Mouse (Mus musculus) liver, embryonic 11.5 days (tissue): Measurements from ENCODE around the gene Imp4. TPM values are rescaled to one million over a fixed set of nuclear protein-coding genes. Genes with fewer than 3 reads are reported as not detected.

ENCODE experiments used
- ATAC-seq: fragments of 200-750 bp; cut with Nextera tagmentation; replicated peaks from 2 replicates; pipeline ENCODE4 v1.8.0; 2017; ENCODE audit warnings: moderate number of reproducible peaks, mild to moderate bottlenecking, moderate TSS enrichment, moderate library complexity; ENCODE audit not compliant: low FRiP score
- DNase-seq: peaks from one replicate; pipeline ENCODE4 v3.0.0-alpha.2; 2017; ENCODE audit warnings: low spot score
- H3K27ac ChIP-seq: fragments of 300-500 bp; sonication (generic); 2 replicates; pipeline ENCODE4 v1.5.1; 2014; ENCODE audit warnings: mild to moderate bottlenecking, low read depth, low read length, control low read depth
- H3K27me3 ChIP-seq: fragments of 300-500 bp; sonication (generic); replicated peaks from 2 replicates; pipeline ENCODE4 v1.6.1; 2014; ENCODE audit warnings: low read length, mixed read lengths; ENCODE audit not compliant: control insufficient read depth, insufficient read depth
- H3K36me3 ChIP-seq: fragments of 300-500 bp; sonication (generic); 2 replicates; pipeline ENCODE4 v1.6.1; 2014; ENCODE audit warnings: mild to moderate bottlenecking, low read length, moderate library complexity, mixed read lengths; ENCODE audit not compliant: control insufficient read depth, insufficient read depth
- H3K4me1 ChIP-seq: fragments of 300-500 bp; sonication (generic); replicated peaks from 2 replicates; pipeline ENCODE4 v1.6.1; 2014; ENCODE audit warnings: low read length, mixed read lengths; ENCODE audit not compliant: control insufficient read depth, insufficient read depth
- H3K4me2 ChIP-seq: fragments of 300-500 bp; sonication (generic); 2 replicates; pipeline ENCODE4 v1.6.1; 2014; ENCODE audit warnings: mild to moderate bottlenecking, control low read depth, moderate library complexity
- H3K4me3 ChIP-seq: fragments of 300-500 bp; sonication (generic); 2 replicates; pipeline ENCODE4 v1.5.1; 2014; ENCODE audit warnings: low read depth, low read length, control low read depth
- H3K9ac ChIP-seq: fragments of 300-500 bp; sonication (generic); 2 replicates; pipeline ENCODE4 v1.6.1; 2014; ENCODE audit warnings: low read depth, low read length, control low read depth
- H3K9me3 ChIP-seq: fragments of 300-500 bp; sonication (generic); 2 replicates; pipeline ENCODE4 v1.6.1; 2016; ENCODE audit warnings: low read length, inconsistent platforms, mixed read lengths; ENCODE audit not compliant: control insufficient read depth
- WGBS: fragments of 180-500 bp; shearing (Covaris S2); extraction: QIAGEN DNeasy Blood & Tissue Kit; methylation state at CpG from one replicate; pipeline ENCODE4 v1.1.7; 2014; 5-methylcytosine and 5-hydroxymethylcytosine counted together
- polyA plus RNA-seq: library from polyadenylated mRNA; unstranded; fragments of >200 nt; fragmentation: Nextera tagmentation; extraction: Ambion mirVana; gene quantifications from 2 replicates; pipeline ENCODE4 v1.2.1, GENCODE M21; 2014

The Imp4 gene
- polyA plus RNA-seq, 1 experiment from 2014 or later: 141 TPM

GRCm38 (mm10) chr1:34439961-34440630 lies 445 bp downstream of the Imp4 start:
- Histone ChIP-seq H3K4me1 (peaks cover 6% of the 10 kb centered on the region; the same call in 1 of the 2 replicates), H3K4me2 (peak overlapping the region; percentile 74), H3K9me3 (no peaks in the 10 kb centered on the region), H3K4me3 (peak overlapping the region; percentile 70), H3K36me3 (peaks cover 30% of the 10 kb centered on the region), H3K27ac (no peak overlapping the region), H3K9ac (peak overlapping the region; percentile 63), H3K27me3 (no peaks in the 10 kb centered on the region)
- no peak for DNase-seq
- 4% methylated on average over 31 of the region's 31 CpGs for WGBS
- peak; percentile 46 for ATAC-seq

- ATAC-seq (no peak), DNase-seq (no peak)
- WGBS: 92% methylated on average over 6 of the region's 6 CpGs
- H3K9me3 ChIP-seq: no peaks in the 10 kb centered on the region
- H3K4me3 ChIP-seq: no peak overlapping the region
- no peaks in the 10 kb centered on the region for H3K27me3 ChIP-seq
- peaks cover 6% of the 10 kb centered on the region; the same call in 1 of the 2 replicates for H3K4me1 ChIP-seq
- H3K4me2 ChIP-seq: no peak overlapping the region
- H3K9ac ChIP-seq: no peak overlapping the region
- peaks cover 43% of the 10 kb centered on the region for H3K36me3 ChIP-seq
- no peak overlapping the region for H3K27ac ChIP-seq
Observed at GRCm38 (mm10) chr1:34443124-34443523, 3.5 kb downstream of the Imp4 start.

- ATAC-seq: no peak
- 32% methylated on average over 8 of the region's 8 CpGs for WGBS
- no peak overlapping the region for H3K9ac ChIP-seq
- peaks cover 10% of the 10 kb centered on the region for H3K27me3 ChIP-seq
- peak overlapping the region; percentile 86 for H3K4me2 ChIP-seq
- no peaks in the 10 kb centered on the region; the same call in 1 of the 2 replicates for H3K4me1 ChIP-seq
- H3K27ac ChIP-seq: no peak overlapping the region
- H3K9me3 ChIP-seq: no peaks in the 10 kb centered on the region
- no peaks in the 10 kb centered on the region for H3K36me3 ChIP-seq
- no peak for DNase-seq
- H3K4me3 ChIP-seq: no peak overlapping the region
Observed at GRCm38 (mm10) chr1:34458431-34458830, 18.8 kb downstream of the Imp4 start.

GRCm38 (mm10) chr1:34459284-34460060 lies 19.8 kb downstream of the Imp4 start, which contains the start of gene Ptpn18:
Ptpn18 (plus strand) TSS chr1:34459762.
- H3K9ac ChIP-seq: peak within 1 kb of the TSS; percentile 53
- H3K36me3 ChIP-seq: no peaks in the 10 kb centered on the region
- H3K27ac ChIP-seq: no peak within 1 kb of the TSS
- WGBS: under 1% methylated on average over 48 of the region's 48 CpGs
- peak; percentile 91 for DNase-seq
- peaks cover 10% of the 10 kb centered on the region for H3K27me3 ChIP-seq
- H3K4me3 ChIP-seq: peak within 1 kb of the TSS; percentile 58
- H3K4me2 ChIP-seq: peak within 1 kb of the TSS; percentile 86
- no peaks in the 10 kb centered on the region for H3K9me3 ChIP-seq
- H3K4me1 ChIP-seq: no peaks in the 10 kb centered on the region; the same call in 1 of the 2 replicates
- ATAC-seq: peak; percentile 89

- no peaks in the 10 kb centered on the region; the same call in 1 of the 2 replicates for H3K4me1 ChIP-seq
- ATAC-seq (no peak), DNase-seq (no peak)
- H3K9me3 ChIP-seq: no peaks in the 10 kb centered on the region
- peak overlapping the region; percentile 86 for H3K4me2 ChIP-seq
- no peak overlapping the region for H3K27ac ChIP-seq
- H3K36me3 ChIP-seq: no peaks in the 10 kb centered on the region
- H3K27me3 ChIP-seq: peaks cover 10% of the 10 kb centered on the region
- 2% methylated on average over 15 of the region's 15 CpGs for WGBS
- peak overlapping the region; percentile 53 for H3K9ac ChIP-seq
- H3K4me3 ChIP-seq: peak overlapping the region; percentile 58
Observed at GRCm38 (mm10) chr1:34460061-34460441, 20.4 kb downstream of the Imp4 start.

- 17% methylated on average over 7 of the region's 7 CpGs for WGBS
- no peak overlapping the region for H3K4me2 ChIP-seq
- peaks cover 10% of the 10 kb centered on the region for H3K27me3 ChIP-seq
- peak; percentile 59 for DNase-seq
- peak; percentile 32; the same call in 1 of the 2 replicates for ATAC-seq
- no peak overlapping the region for H3K27ac ChIP-seq
- H3K4me3 ChIP-seq: no peak overlapping the region
- peaks cover 3% of the 10 kb centered on the region for H3K4me1 ChIP-seq
- no peak overlapping the region for H3K9ac ChIP-seq
- H3K9me3 ChIP-seq: no peaks in the 10 kb centered on the region
- H3K36me3 ChIP-seq: no peaks in the 10 kb centered on the region
Observed at GRCm38 (mm10) chr1:34462766-34463165, 23.1 kb downstream of the Imp4 start.

- DNase-seq: no peak
- Histone ChIP-seq H3K36me3 (no peaks in the 10 kb centered on the region), H3K4me2 (no peak overlapping the region), H3K9ac (no peak overlapping the region), H3K27ac (no peak overlapping the region), H3K4me1 (peaks cover 6% of the 10 kb centered on the region; the same call in 1 of the 2 replicates), H3K9me3 (no peaks in the 10 kb centered on the region), H3K4me3 (no peak overlapping the region), H3K27me3 (no peaks in the 10 kb centered on the region; the same call in 1 of the 2 replicates)
- WGBS: 65% methylated on average over 8 of the region's 8 CpGs
- ATAC-seq: no peak
Observed at GRCm38 (mm10) chr1:34464310-34464817, 24.7 kb downstream of the Imp4 start.

- 47% methylated on average over 6 of the region's 6 CpGs for WGBS
- peak; percentile 21 for ATAC-seq
Observed at GRCm38 (mm10) chr1:34465445-34465844, 25.8 kb downstream of the Imp4 start.

More at GRCm38 (mm10) chr1:34465445-34465844, 25.8 kb downstream of the Imp4 start:
- Histone ChIP-seq H3K9ac (no peak overlapping the region), H3K36me3 (no peaks in the 10 kb centered on the region), H3K4me2 (no peak overlapping the region), H3K9me3 (no peaks in the 10 kb centered on the region), H3K27ac (no peak overlapping the region), H3K4me1 (peaks cover 6% of the 10 kb centered on the region; the same call in 1 of the 2 replicates), H3K4me3 (no peak overlapping the region), H3K27me3 (no peaks in the 10 kb centered on the region; the same call in 1 of the 2 replicates)
- no peak for DNase-seq
